ENCODE assay signal across 20 mouse cellular contexts in genomic region chr10:117414726-117415125, GRCm38 (mm10).
"Had no signal": no experiment of that assay in that cellular context is flagged by ENCODE, and none has a peak within 500 bp of the region (broad histone marks: within the 10 kb centered on the region; RNA-seq: fewer than 3 reads in every experiment).

No protein-coding gene starts in this region.

- H3K4me2 ChIP-seq: liver, embryonic 15.5 days; lung, embryonic 14.5 days; midbrain, embryonic 12.5 days; neural tube, embryonic 13.5 days; neural tube, embryonic 15.5 days had no signal

- H3K9me3 ChIP-seq: liver, embryonic 15.5 days; midbrain, embryonic 10.5 days; midbrain, embryonic 12.5 days; neural tube, embryonic 13.5 days; neural tube, embryonic 15.5 days had no signal

- H3K36me3 ChIP-seq: liver, embryonic 15.5 days; midbrain, embryonic 10.5 days; midbrain, embryonic 12.5 days; neural tube, embryonic 13.5 days; neural tube, embryonic 15.5 days had no signal

- H3K9ac ChIP-seq: liver, embryonic 15.5 days; lung, embryonic 14.5 days; midbrain, embryonic 12.5 days; neural tube, embryonic 13.5 days; neural tube, embryonic 15.5 days had no signal

- ATAC-seq: midbrain, embryonic 16.5 days had no signal

- H3K27ac ChIP-seq: liver, embryonic 15.5 days; midbrain, embryonic 10.5 days; midbrain, embryonic 12.5 days; neural tube, embryonic 13.5 days; neural tube, embryonic 15.5 days had no signal

- H3K27me3 ChIP-seq: liver, embryonic 15.5 days; neural tube, embryonic 13.5 days; neural tube, embryonic 15.5 days had no signal

- H3K4me3 ChIP-seq: liver, embryonic 15.5 days; midbrain, embryonic 10.5 days; midbrain, embryonic 12.5 days; myocyte; neural tube, embryonic 13.5 days; neural tube, embryonic 15.5 days had no signal

- DNase-seq: lung, adult 18-20 months; lung, embryonic 14.5 days; lung, postnatal 10 days; lung, postnatal 4 days; midbrain, embryonic 14.5 days; retina, postnatal 1 day; right cerebral cortex, adult 18-20 months; right cerebral cortex, postnatal 25 days; right cerebral cortex, postnatal 4 days; spleen, adult 18-20 months; thymus, adult 18-20 months; thymus, postnatal 14 days; thymus, postnatal 36 days had no signal
